Mouse (Mus musculus) midbrain, embryonic 15.5 days (tissue): ENCODE data around the gene Scamp4. TPM values are rescaled to one million over a fixed set of nuclear protein-coding genes. Genes with fewer than 3 reads are reported as not detected.
A peak's percentile ranks its signal among the peaks of the same experiment; 100 is the strongest.

ENCODE experiments used
- ATAC-seq: fragments of 200-750 bp; cut with Nextera tagmentation; replicated peaks from 2 replicates; pipeline ENCODE4 v1.8.0; 2017; ENCODE audit warnings: moderate TSS enrichment
- H3K27ac ChIP-seq: fragments of 300-500 bp; sonication (generic); 2 replicates; pipeline ENCODE4 v1.5.1; 2015; ENCODE audit warnings: mild to moderate bottlenecking, inconsistent platforms
- H3K27me3 ChIP-seq: fragments of 300-500 bp; sonication (generic); replicated peaks from 2 replicates; pipeline ENCODE4 v1.6.1; 2015; ENCODE audit warnings: inconsistent platforms
- H3K36me3 ChIP-seq: fragments of 300-500 bp; sonication (generic); replicated peaks from 2 replicates; pipeline ENCODE4 v1.6.1; 2015; ENCODE audit warnings: inconsistent platforms
- H3K4me1 ChIP-seq: fragments of 300-500 bp; sonication (generic); 2 replicates; pipeline ENCODE4 v1.6.1; 2015; ENCODE audit warnings: inconsistent platforms
- H3K4me2 ChIP-seq: fragments of 300-500 bp; sonication (generic); 2 replicates; pipeline ENCODE4 v1.6.1; 2015; ENCODE audit warnings: inconsistent platforms, mild to moderate bottlenecking, moderate library complexity
- H3K4me3 ChIP-seq: fragments of 300-500 bp; sonication (generic); 2 replicates; pipeline ENCODE4 v1.5.1; 2015; ENCODE audit warnings: mild to moderate bottlenecking, inconsistent platforms
- H3K9ac ChIP-seq: fragments of 300-500 bp; sonication (generic); 2 replicates; pipeline ENCODE4 v1.6.1; 2015; ENCODE audit warnings: mild to moderate bottlenecking, inconsistent platforms
- H3K9me3 ChIP-seq: fragments of 300-500 bp; sonication (generic); 2 replicates; pipeline ENCODE4 v1.6.1; 2016; ENCODE audit warnings: inconsistent platforms
- WGBS: fragments of 180-500 bp; shearing (Covaris S2); methylation state at CpG from one replicate; pipeline ENCODE4 v1.1.7; 2015; ENCODE audit warnings: mixed read lengths; 5-methylcytosine and 5-hydroxymethylcytosine counted together
- polyA plus RNA-seq: library from polyadenylated mRNA; unstranded; fragments of >200 nt; fragmentation: Nextera tagmentation; extraction: Ambion mirVana; gene quantifications from 2 replicates; pipeline ENCODE4 v1.2.1, GENCODE M21; 2015

Gene Scamp4
- polyA plus RNA-seq, result 65.0 and 66.2 TPM in 2 replicates

GRCm38 (mm10) chr10:80602698-80603325, at the start of gene Scamp4, which contains the start of gene Adat3:
Gene Scamp4, plus strand, starts transcription at chr10:80602872.
Gene Adat3, plus strand, starts transcription at chr10:80602880.
- H3K9ac ChIP-seq, result peak within 1 kb of the TSS; percentile 50
- peak within 1 kb of the TSS; percentile 90 for H3K27ac ChIP-seq
- under 1% methylated on average over 54 of the region's 54 CpGs for WGBS
- peak within 1 kb of the TSS; percentile 70 for H3K4me3 ChIP-seq
- H3K4me1 ChIP-seq, result peaks cover 19% of the 10 kb centered on the region
- no peaks in the 10 kb centered on the region for H3K27me3 ChIP-seq
- peak; percentile 95 for ATAC-seq
- H3K4me2 ChIP-seq, result peak within 1 kb of the TSS; percentile 69
- peaks cover 13% of the 10 kb centered on the region; the same call in 1 of the 2 replicates for H3K36me3 ChIP-seq
- H3K9me3 ChIP-seq, result no peaks in the 10 kb centered on the region

- H3K27me3 ChIP-seq, result no peaks in the 10 kb centered on the region
- H3K9me3 ChIP-seq, result no peaks in the 10 kb centered on the region
- H3K9ac ChIP-seq, result no peak overlapping the region
- no peak overlapping the region for H3K27ac ChIP-seq
- H3K4me2 ChIP-seq, result no peak overlapping the region
- H3K4me3 ChIP-seq, result no peak overlapping the region
- peaks cover 20% of the 10 kb centered on the region for H3K4me1 ChIP-seq
- WGBS, result 90% methylated on average over 8 of the region's 8 CpGs
- no peak for ATAC-seq
- H3K36me3 ChIP-seq, result peaks cover 9% of the 10 kb centered on the region; the same call in 1 of the 2 replicates
Observed at GRCm38 (mm10) chr10:80553575-80553974, 49.1 kb upstream of the Scamp4 start.

- peaks cover 19% of the 10 kb centered on the region for H3K4me1 ChIP-seq
- H3K27me3 ChIP-seq, result no peaks in the 10 kb centered on the region
- H3K4me2 ChIP-seq, result no peak overlapping the region
- H3K27ac ChIP-seq, result no peak overlapping the region
- H3K9ac ChIP-seq, result no peak overlapping the region
- no peak overlapping the region for H3K4me3 ChIP-seq
- peaks cover 9% of the 10 kb centered on the region; the same call in 1 of the 2 replicates for H3K36me3 ChIP-seq
- no peaks in the 10 kb centered on the region for H3K9me3 ChIP-seq
- ATAC-seq, result no peak
- 88% methylated on average over 6 of the region's 6 CpGs for WGBS
Observed at GRCm38 (mm10) chr10:80553997-80554396, 48.7 kb upstream of the Scamp4 start.

GRCm38 (mm10) chr10:80557346-80557965, 45.2 kb upstream of the Scamp4 start:
- no peak overlapping the region for H3K9ac ChIP-seq
- H3K27me3 ChIP-seq, result no peaks in the 10 kb centered on the region
- H3K36me3 ChIP-seq, result no peaks in the 10 kb centered on the region
- no peak overlapping the region for H3K4me3 ChIP-seq
- ATAC-seq, result no peak
- peaks cover 41% of the 10 kb centered on the region for H3K4me1 ChIP-seq
- no peak overlapping the region for H3K4me2 ChIP-seq
- WGBS, result 32% methylated on average over 5 of the region's 5 CpGs
- H3K27ac ChIP-seq, result no peak overlapping the region
- no peaks in the 10 kb centered on the region for H3K9me3 ChIP-seq

- no peak for ATAC-seq
- WGBS, result 87% methylated on average over 7 of the region's 7 CpGs
- Histone ChIP-seq H3K27me3 (no peaks in the 10 kb centered on the region), H3K4me3 (no peak overlapping the region), H3K9ac (no peak overlapping the region), H3K36me3 (no peaks in the 10 kb centered on the region), H3K4me1 (peaks cover 48% of the 10 kb centered on the region), H3K9me3 (no peaks in the 10 kb centered on the region), H3K27ac (no peak overlapping the region), H3K4me2 (no peak overlapping the region)
Observed at GRCm38 (mm10) chr10:80559431-80559830, 43.2 kb upstream of the Scamp4 start.

GRCm38 (mm10) chr10:80560621-80561020, 42.1 kb upstream of the Scamp4 start:
- WGBS, result 2% methylated on average over 13 of the region's 13 CpGs

GRCm38 (mm10) chr10:80561116-80561944, 41.3 kb upstream of the Scamp4 start, which contains the start of gene Rexo1:
Gene Rexo1, minus strand, starts transcription at chr10:80561560.
- Histone ChIP-seq H3K9me3 (no peaks in the 10 kb centered on the region), H3K4me2 (peak within 1 kb of the TSS; percentile 79), H3K9ac (peak within 1 kb of the TSS; percentile 89), H3K36me3 (no peaks in the 10 kb centered on the region), H3K27ac (peak within 1 kb of the TSS; percentile 89), H3K27me3 (no peaks in the 10 kb centered on the region), H3K4me1 (peaks cover 50% of the 10 kb centered on the region), H3K4me3 (peak within 1 kb of the TSS; percentile 81)
- peak; percentile 86 for ATAC-seq
- WGBS, result under 1% methylated on average over 72 of the region's 72 CpGs

More at GRCm38 (mm10) chr10:80560621-80561020, 42.1 kb upstream of the Scamp4 start:
- Histone ChIP-seq H3K4me3 (peak overlapping the region; percentile 81), H3K27me3 (no peaks in the 10 kb centered on the region), H3K4me2 (peak overlapping the region; percentile 79), H3K27ac (peak overlapping the region; percentile 89; the same call in 1 of the 2 replicates), H3K9ac (peak overlapping the region; percentile 89), H3K9me3 (no peaks in the 10 kb centered on the region), H3K4me1 (peaks cover 48% of the 10 kb centered on the region), H3K36me3 (no peaks in the 10 kb centered on the region)
- ATAC-seq, result no peak

GRCm38 (mm10) chr10:80566375-80567092, 36.1 kb upstream of the Scamp4 start:
- Histone ChIP-seq H3K4me1 (peaks cover 36% of the 10 kb centered on the region), H3K27ac (peak overlapping the region; percentile 78), H3K9me3 (no peaks in the 10 kb centered on the region), H3K4me2 (peak overlapping the region; percentile 44), H3K27me3 (no peaks in the 10 kb centered on the region), H3K9ac (no peak overlapping the region), H3K36me3 (no peaks in the 10 kb centered on the region), H3K4me3 (peak overlapping the region; percentile 11)
- peak; percentile 59 for ATAC-seq
- 13% methylated on average over 17 of the region's 17 CpGs for WGBS

GRCm38 (mm10) chr10:80568876-80569275, 33.8 kb upstream of the Scamp4 start:
- H3K4me2 ChIP-seq, result no peak overlapping the region

GRCm38 (mm10) chr10:80569664-80570066, 33.0 kb upstream of the Scamp4 start:
- Histone ChIP-seq H3K4me1 (peaks cover 42% of the 10 kb centered on the region), H3K9me3 (no peaks in the 10 kb centered on the region), H3K9ac (no peak overlapping the region), H3K27ac (no peak overlapping the region), H3K4me3 (no peak overlapping the region), H3K4me2 (no peak overlapping the region), H3K27me3 (no peaks in the 10 kb centered on the region), H3K36me3 (no peaks in the 10 kb centered on the region)
- ATAC-seq, result no peak
- WGBS, result 37% methylated on average over 10 of the region's 10 CpGs

More at GRCm38 (mm10) chr10:80568876-80569275, 33.8 kb upstream of the Scamp4 start:
- Histone ChIP-seq H3K4me3 (no peak overlapping the region), H3K4me1 (peaks cover 34% of the 10 kb centered on the region), H3K9ac (no peak overlapping the region), H3K27me3 (no peaks in the 10 kb centered on the region), H3K9me3 (no peaks in the 10 kb centered on the region), H3K27ac (no peak overlapping the region), H3K36me3 (no peaks in the 10 kb centered on the region)
- no peak for ATAC-seq
- 96% methylated on average over 29 of the region's 29 CpGs for WGBS

GRCm38 (mm10) chr10:80570419-80570818, 32.3 kb upstream of the Scamp4 start:
- Histone ChIP-seq H3K4me1 (peaks cover 50% of the 10 kb centered on the region), H3K4me3 (no peak overlapping the region), H3K27me3 (no peaks in the 10 kb centered on the region), H3K36me3 (no peaks in the 10 kb centered on the region), H3K4me2 (peak overlapping the region; percentile 36; the same call in 1 of the 2 replicates), H3K9me3 (no peaks in the 10 kb centered on the region), H3K27ac (no peak overlapping the region), H3K9ac (peak overlapping the region; percentile 11; the same call in 1 of the 2 replicates)
- no peak for ATAC-seq
- WGBS, result 89% methylated on average over 10 of the region's 10 CpGs
